Mouse (Mus musculus) embryonic facial prominence, embryonic 14.5 days (tissue): ENCODE results near the gene Shmt2. TPM values are rescaled to one million over a fixed set of nuclear protein-coding genes. Genes with fewer than 3 reads are reported as not detected.

Experiments used
- ATAC-seq: fragments of 200-750 bp; cut with Nextera tagmentation; 2 replicates; pipeline ENCODE4 v1.8.0; 2017; ENCODE audit warnings: low read depth, moderate number of reproducible peaks, moderate TSS enrichment
- DNase-seq: peaks from one replicate; pipeline ENCODE4 v3.0.0-alpha.2; 2015; ENCODE audit warnings: low spot score
- H3K27ac ChIP-seq: fragments of 300-500 bp; sonication (generic); replicated peaks from 2 replicates; pipeline ENCODE4 v1.5.1; 2014; ENCODE audit warnings: low read depth, mild to moderate bottlenecking, low read length, moderate library complexity
- H3K27me3 ChIP-seq: fragments of 300-500 bp; sonication (generic); replicated peaks from 2 replicates; pipeline ENCODE4 v1.6.1; 2014; ENCODE audit warnings: low read length; ENCODE audit not compliant: control insufficient read depth, insufficient read depth
- H3K36me3 ChIP-seq: fragments of 300-500 bp; sonication (generic); 2 replicates; pipeline ENCODE4 v1.6.1; 2014; ENCODE audit warnings: low read length, mixed read lengths; ENCODE audit not compliant: control insufficient read depth, insufficient read depth
- H3K4me1 ChIP-seq: fragments of 300-500 bp; sonication (generic); 2 replicates; pipeline ENCODE4 v1.6.1; 2014; ENCODE audit warnings: antibody characterized with exemption, low read length; ENCODE audit not compliant: control insufficient read depth, insufficient read depth
- H3K4me2 ChIP-seq: fragments of 300-500 bp; sonication (generic); 2 replicates; pipeline ENCODE4 v1.6.1; 2014; ENCODE audit warnings: low read depth, mild to moderate bottlenecking, low read length, moderate library complexity, mixed read lengths
- H3K4me3 ChIP-seq: fragments of 300-500 bp; sonication (generic); 2 replicates; pipeline ENCODE4 v1.5.1; 2014; ENCODE audit warnings: low read depth, mild to moderate bottlenecking, low read length
- H3K9ac ChIP-seq: fragments of 300-500 bp; sonication (generic); 2 replicates; pipeline ENCODE4 v1.6.1; 2014; ENCODE audit warnings: low read depth, mild to moderate bottlenecking, low read length, moderate library complexity, mixed read lengths
- H3K9me3 ChIP-seq: fragments of 300-500 bp; sonication (generic); 2 replicates; pipeline ENCODE4 v1.6.1; 2016; ENCODE audit warnings: low read length; ENCODE audit not compliant: control insufficient read depth
- WGBS: fragments of 180-500 bp; shearing (Covaris S2); extraction: QIAGEN DNeasy Blood & Tissue Kit; methylation state at CpG from one replicate; pipeline ENCODE4 v1.1.7; 2014; 5-methylcytosine and 5-hydroxymethylcytosine counted together
- polyA plus RNA-seq: library from polyadenylated mRNA; unstranded; fragments of >200 nt; fragmentation: Nextera tagmentation; extraction: Ambion mirVana; gene quantifications from 2 replicates; pipeline ENCODE4 v1.2.1, GENCODE M21; 2014

Gene Shmt2
- polyA plus RNA-seq = 80.0 and 89.4 TPM in 2 replicates

GRCm38 (mm10) chr10:127522088-127522581 lies at the start of gene Shmt2:
TSS of gene Shmt2 (minus strand) at chr10:127522444.
- ATAC-seq (peak; percentile 70), DNase-seq (peak; percentile 96)
- H3K27me3 ChIP-seq = peaks cover 45% of the 10 kb centered on the region
- H3K36me3 ChIP-seq = peaks cover 34% of the 10 kb centered on the region
- 0% methylated on average over 21 of the region's 21 CpGs for WGBS
- H3K4me2 ChIP-seq = peak within 1 kb of the TSS; percentile 92
- H3K27ac ChIP-seq = no peak within 1 kb of the TSS
- H3K4me1 ChIP-seq = peaks cover 33% of the 10 kb centered on the region
- peak within 1 kb of the TSS; percentile 58 for H3K4me3 ChIP-seq
- H3K9ac ChIP-seq = peak within 1 kb of the TSS; percentile 66
- H3K9me3 ChIP-seq = no peaks in the 10 kb centered on the region

GRCm38 (mm10) chr10:127570937-127571641 lies 48.8 kb upstream of the Shmt2 start:
- Histone ChIP-seq H3K27me3 (no peaks in the 10 kb centered on the region), H3K4me3 (no peak overlapping the region), H3K27ac (no peak overlapping the region), H3K9me3 (no peaks in the 10 kb centered on the region), H3K4me2 (no peak overlapping the region), H3K36me3 (peaks cover 87% of the 10 kb centered on the region), H3K9ac (no peak overlapping the region), H3K4me1 (no peaks in the 10 kb centered on the region)
- DNase-seq (no peak), ATAC-seq (no peak)
- WGBS = 89% methylated on average over 17 of the region's 17 CpGs

GRCm38 (mm10) chr10:127570384-127570783 lies 48.1 kb upstream of the Shmt2 start:
- Histone ChIP-seq H3K27me3 (no peaks in the 10 kb centered on the region), H3K27ac (no peak overlapping the region), H3K4me3 (no peak overlapping the region), H3K36me3 (peaks cover 84% of the 10 kb centered on the region), H3K9ac (no peak overlapping the region), H3K4me1 (no peaks in the 10 kb centered on the region), H3K4me2 (no peak overlapping the region), H3K9me3 (no peaks in the 10 kb centered on the region)
- ATAC-seq (no peak), DNase-seq (peak; percentile 19)
- 79% methylated on average over 6 of the region's 6 CpGs for WGBS

- H3K27me3 ChIP-seq = no peaks in the 10 kb centered on the region
- ATAC-seq = no peak
- no peaks in the 10 kb centered on the region for H3K4me1 ChIP-seq
- no peak overlapping the region for H3K9ac ChIP-seq
- WGBS = 10% methylated on average over 3 of the region's 3 CpGs
- DNase-seq = peak; percentile 88
- H3K9me3 ChIP-seq = no peaks in the 10 kb centered on the region
- peaks cover 84% of the 10 kb centered on the region for H3K36me3 ChIP-seq
- no peak overlapping the region for H3K4me3 ChIP-seq
- no peak overlapping the region for H3K4me2 ChIP-seq
- no peak overlapping the region for H3K27ac ChIP-seq
Measured at GRCm38 (mm10) chr10:127569450-127569849, 47.2 kb upstream of the Shmt2 start.

GRCm38 (mm10) chr10:127566553-127567326 lies 44.5 kb upstream of the Shmt2 start:
- Histone ChIP-seq H3K4me2 (no peak overlapping the region), H3K4me1 (no peaks in the 10 kb centered on the region), H3K4me3 (no peak overlapping the region), H3K9me3 (no peaks in the 10 kb centered on the region), H3K36me3 (peaks cover 84% of the 10 kb centered on the region), H3K27ac (no peak overlapping the region), H3K27me3 (no peaks in the 10 kb centered on the region), H3K9ac (no peak overlapping the region)
- no peak for DNase-seq
- 94% methylated on average over 28 of the region's 28 CpGs for WGBS
- no peak for ATAC-seq

- H3K9me3 ChIP-seq = no peaks in the 10 kb centered on the region
- no peak overlapping the region for H3K9ac ChIP-seq
- H3K27ac ChIP-seq = no peak overlapping the region; the same call in 1 of the 2 replicates
- no peak overlapping the region for H3K4me3 ChIP-seq
- H3K36me3 ChIP-seq = peaks cover 93% of the 10 kb centered on the region
- no peaks in the 10 kb centered on the region for H3K4me1 ChIP-seq
- no peaks in the 10 kb centered on the region for H3K27me3 ChIP-seq
- peak; percentile 77 for ATAC-seq
- 49% methylated on average over 13 of the region's 13 CpGs for WGBS
- peak; percentile 65 for DNase-seq
- H3K4me2 ChIP-seq = no peak overlapping the region
Measured at GRCm38 (mm10) chr10:127564301-127564700, 42.1 kb upstream of the Shmt2 start.

- WGBS = 62% methylated on average over 8 of the region's 8 CpGs
- ATAC-seq = no peak
Measured at GRCm38 (mm10) chr10:127563840-127564239, 41.6 kb upstream of the Shmt2 start.

GRCm38 (mm10) chr10:127561145-127561544 lies 38.9 kb upstream of the Shmt2 start:
- H3K27me3 ChIP-seq = no peaks in the 10 kb centered on the region
- H3K4me1 ChIP-seq = no peaks in the 10 kb centered on the region
- no peak overlapping the region for H3K4me3 ChIP-seq
- H3K4me2 ChIP-seq = no peak overlapping the region
- ATAC-seq (no peak), DNase-seq (no peak)
- no peak overlapping the region for H3K27ac ChIP-seq
- peaks cover 96% of the 10 kb centered on the region for H3K36me3 ChIP-seq
- no peak overlapping the region for H3K9ac ChIP-seq
- no peaks in the 10 kb centered on the region for H3K9me3 ChIP-seq

More at GRCm38 (mm10) chr10:127563840-127564239, 41.6 kb upstream of the Shmt2 start:
- H3K27ac ChIP-seq = peak overlapping the region; percentile 15; the same call in 1 of the 2 replicates
- no peak overlapping the region for H3K9ac ChIP-seq
- H3K4me3 ChIP-seq = no peak overlapping the region
- no peaks in the 10 kb centered on the region for H3K9me3 ChIP-seq
- peak; percentile 27 for DNase-seq
- no peaks in the 10 kb centered on the region for H3K4me1 ChIP-seq
- no peak overlapping the region for H3K4me2 ChIP-seq
- peaks cover 93% of the 10 kb centered on the region for H3K36me3 ChIP-seq
- H3K27me3 ChIP-seq = no peaks in the 10 kb centered on the region
